ENCODE assay signal across 8 mouse cellular contexts in genomic region chr1:143702741-143703262, GRCm38 (mm10). TPM values are rescaled to one million over a fixed set of nuclear protein-coding genes. Genes with fewer than 3 reads are reported as not detected.
DNase-seq lines count a peak whose midpoint lies in the region; ATAC-seq and TF ChIP-seq lines count a peak whose summit lies in the region.

TSS of gene Cdc73 (minus strand) at chr1:143702893.

- H3K9ac ChIP-seq in hindbrain, postnatal 0 days (replicated peaks; ENCODE audit: low read length): peak within 1 kb of the TSS; percentile 88

- peak; percentile 95 for DNase-seq in gastrocnemius, adult 2 months
- DNase-seq in hindbrain, postnatal 0 days (ENCODE audit: low spot score): peak; percentile 95
- peak; percentile 92 to 93 for DNase-seq in left cerebral cortex, adult 2 months (ENCODE audit: extremely low spot score in 1 of 2, low spot score in 2 of 2)
- peak; percentile 88 for DNase-seq in retina, postnatal 7 days (ENCODE audit: low read depth, low spot score)
- peak; percentile 87 to 88 for DNase-seq in urinary bladder, adult 18-20 months (ENCODE audit: low spot score in 2 of 2)

- peak; percentile 85 for TF ChIP-seq CTCF in gastrocnemius, adult 2 months (IDR thresholded peaks at IDR 0.05)
- TF ChIP-seq CTCF in hindbrain, postnatal 0 days (IDR thresholded peaks at IDR 0.05; ENCODE audit: low read depth): no peak
- peak; percentile 70 for TF ChIP-seq CTCF in left cerebral cortex, adult 2 months (IDR thresholded peaks at IDR 0.05)

- H3K79me2 ChIP-seq in macrophage (ENCODE audit: inconsistent target): peaks cover 45% of the 10 kb centered on the region

- H3K4me3 ChIP-seq in gastrocnemius, adult 2 months: peak within 1 kb of the TSS; percentile 71
- peak within 1 kb of the TSS; percentile 93 for H3K4me3 ChIP-seq in hindbrain, postnatal 0 days (ENCODE audit: low read length)
- peak within 1 kb of the TSS; percentile 91 for H3K4me3 ChIP-seq in left cerebral cortex, adult 2 months
- H3K4me3 ChIP-seq in macrophage (ENCODE audit: inconsistent target): peak within 1 kb of the TSS; percentile 96

- intact Hi-C loops in gastrocnemius, adult 2 months (cut with DNase I): loop anchor here (2.0 kb wide), 3 partner anchors 36 to 304 kb away; partner anchors contain the start of genes Trove2 and Uchl5
- intact Hi-C loops in left cerebral cortex, adult 2 months (cut with DNase I): loop anchor here (1.0 to 2.0 kb wide), 2 partner anchors 36 to 74 kb away; partner anchors contain the start of genes Trove2 and Uchl5

- no peaks in the 10 kb centered on the region; the same call in 1 of the 2 replicates for H3K36me3 ChIP-seq in hindbrain, postnatal 0 days (ENCODE audit: insufficient read depth, low read length)
- H3K36me3 ChIP-seq in macrophage (ENCODE audit: inconsistent target): no peaks in the 10 kb centered on the region; the same call in 1 of the 2 replicates

- H3K4me1 ChIP-seq in hindbrain, postnatal 0 days (ENCODE audit: insufficient read depth, low read length): peaks cover 3% of the 10 kb centered on the region; the same call in 1 of the 2 replicates

- ATAC-seq in activated CD4-positive, CD25-positive, alpha-beta regulatory T cell, adult 4 months: peak; percentile 96
- ATAC-seq in common myeloid progenitor, adult 5-6 weeks (replicated peaks; ENCODE audit: low read depth, poor library complexity, severe bottlenecking): peak; percentile 96
- ATAC-seq in hindbrain, postnatal 0 days: peak; percentile 100

- H3K4me2 ChIP-seq in hindbrain, postnatal 0 days (ENCODE audit: low read depth, low read length): peak within 1 kb of the TSS; percentile 88

- H3K27ac ChIP-seq in gastrocnemius, adult 2 months: peak within 1 kb of the TSS; percentile 96
- peak within 1 kb of the TSS; percentile 92 for H3K27ac ChIP-seq in hindbrain, postnatal 0 days
- H3K27ac ChIP-seq in left cerebral cortex, adult 2 months: peak within 1 kb of the TSS; percentile 90
- H3K27ac ChIP-seq in macrophage: peak within 1 kb of the TSS; percentile 55

- H3K9me3 ChIP-seq in hindbrain, postnatal 0 days (ENCODE audit: low read length): no peaks in the 10 kb centered on the region

- WGBS in hindbrain, postnatal 0 days: 3% methylated on average over 69 of the region's 74 CpGs
- WGBS in macrophage (ENCODE audit: missing documents): under 1% methylated on average over 28 of the region's 74 CpGs

- no peaks in the 10 kb centered on the region for H3K27me3 ChIP-seq in hindbrain, postnatal 0 days (ENCODE audit: insufficient read depth, low read length)

RNA-seq across cellular contexts. Expression of gene Cdc73, which starts in this region (rescaled TPM):
- 10 to 100 TPM; 15.3 to 19.9 TPM for polyA plus RNA-seq in activated CD4-positive, CD25-positive, alpha-beta regulatory T cell, adult 4 months (2017; shearing (Covaris generic))
- 13.2 and 24.6 TPM in 2 replicates for total RNA-seq in common myeloid progenitor, adult 5-6 weeks (2017)
- 10 to 100 TPM; 48.8 to 52.7 TPM for total RNA-seq in gastrocnemius, adult 2 months (2021)
- total RNA-seq in hindbrain, postnatal 0 days (2014; rRNA removed): 7.1 and 8.5 TPM in 2 replicates
- 15.3 and 15.8 TPM in 2 replicates for polyA plus RNA-seq in hindbrain, postnatal 0 days (2015; fragmentation: Nextera tagmentation; extraction: Ambion mirVana)
- total RNA-seq in left cerebral cortex, adult 2 months (2021): 10 to 100 TPM; 63.8 to 65.5 TPM
- 100 to 1,000 TPM in 24 of 26 experiments, 10 to 100 TPM in 2; 97.4 to 149 (median 126) TPM for total RNA-seq in macrophage (2018; cell fraction: chromatin; rRNA removed)
- total RNA-seq in macrophage (2018; cell fraction: cytosol; rRNA removed): 10 to 100 TPM; 25.3 to 42.6 (median 30.6) TPM
- total RNA-seq in macrophage (2018; cell fraction: nucleus; rRNA removed): 100 to 1,000 TPM in 3 of 26 experiments, 10 to 100 TPM in 23; 36.4 to 122 (median 69.4) TPM
- polyA plus RNA-seq in macrophage (2018): 20.3 to 31.1 TPM (median 29.4 TPM) in 3 replicates

Comparison
In these comparisons a context has a peak if more than half of its experiments do, and no peak if none do; other contexts are left out.
1. Peak in every context shown above with its lines: DNase-seq, ATAC-seq, H3K4me3 ChIP-seq and H3K27ac ChIP-seq.